Mouse (Mus musculus) urinary bladder, postnatal 14 days (tissue): ENCODE results near the gene Lelp1.
A peak's percentile ranks its signal among the peaks of the same experiment; 100 is the strongest.

ENCODE experiments used
- DNase-seq: peaks from one replicate; pipeline ENCODE4 v3.0.0; 2021; ENCODE audit warnings: low spot score

Gene Lelp1

DNA sequence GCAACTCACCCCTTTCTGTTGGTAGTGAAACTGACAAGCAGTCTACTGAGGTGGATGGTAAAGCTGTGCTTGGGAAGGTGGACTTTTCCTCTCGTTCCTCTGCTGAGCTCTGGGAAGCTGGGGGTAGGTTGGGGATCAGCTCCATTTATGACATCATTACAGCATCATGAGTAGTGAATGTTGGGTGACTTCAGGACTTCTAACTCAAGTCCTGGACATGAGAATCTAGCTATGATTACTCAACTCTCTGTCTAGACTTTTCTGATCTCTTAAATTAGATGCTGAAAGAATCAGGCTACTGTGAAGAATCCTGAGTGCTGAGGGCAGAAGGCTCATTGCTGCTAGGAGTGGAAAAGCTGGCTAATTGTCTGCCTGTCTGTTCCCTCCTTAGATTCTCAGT, at the start of gene Lelp1:
Gene Lelp1 (minus strand): TSS at position 101 of the 400 bp plus-strand sequence.
- DNase-seq, result no peak

DNA sequence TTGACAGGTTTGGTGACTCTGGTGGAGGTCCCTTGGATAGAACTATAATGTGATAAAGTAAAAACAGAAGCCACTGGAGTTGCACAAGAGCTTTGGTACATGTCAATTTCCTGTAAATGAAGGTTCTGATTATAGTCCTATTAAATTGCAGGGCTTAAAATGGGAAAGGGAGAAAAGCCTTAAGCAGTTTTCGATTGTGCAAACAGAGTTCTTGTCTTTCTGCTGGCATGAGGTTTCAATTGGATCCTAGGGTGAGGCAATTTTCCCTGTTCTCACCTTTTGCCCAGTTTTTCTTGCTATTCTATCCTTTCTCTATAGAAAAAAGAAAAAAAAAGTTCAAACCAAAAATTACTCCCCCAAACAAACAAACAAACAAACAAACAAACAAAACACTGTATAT, 34.3 kb upstream of the Lelp1 start:
- DNase-seq, result no peak

DNA sequence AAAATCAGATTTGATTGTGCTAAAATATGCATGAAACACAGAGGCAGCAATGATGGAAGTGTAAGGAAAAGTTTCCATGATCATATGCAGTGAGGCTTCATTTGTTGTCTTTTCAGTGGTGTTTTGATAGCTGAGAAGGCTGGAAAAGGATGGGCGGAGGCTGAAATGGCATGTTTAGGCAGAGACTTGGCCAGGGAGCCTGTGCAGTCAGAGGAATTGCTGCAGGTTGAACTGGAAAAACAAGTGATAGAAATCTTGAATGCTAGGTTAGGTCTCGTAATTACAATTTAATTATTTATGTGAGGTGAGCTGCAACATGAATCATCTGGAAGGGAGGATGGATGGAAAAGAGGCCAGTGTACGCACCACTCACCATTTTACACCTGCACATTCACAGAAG, 27.3 kb upstream of the Lelp1 start:
- DNase-seq, result peak; percentile 65

DNA sequence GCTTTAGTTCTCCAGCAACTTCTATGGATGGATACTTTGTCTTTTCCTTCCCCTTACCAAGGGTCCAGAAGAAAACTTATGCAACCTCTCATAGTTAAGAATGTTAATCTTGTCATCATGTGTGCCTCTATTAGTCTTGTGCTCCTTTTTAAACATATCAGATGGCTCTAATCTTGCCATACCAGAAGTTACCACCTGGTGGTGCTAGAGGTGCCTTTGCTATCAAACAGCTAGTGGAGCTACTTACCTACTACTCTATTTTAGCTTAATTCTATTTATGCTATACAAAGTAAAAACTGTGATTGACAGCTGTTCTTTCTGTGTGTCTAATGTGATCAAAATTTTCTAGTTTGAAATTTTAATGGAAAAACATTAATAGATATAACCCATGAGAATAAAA, 10.8 kb upstream of the Lelp1 start:
- peak; percentile 69 for DNase-seq

DNA sequence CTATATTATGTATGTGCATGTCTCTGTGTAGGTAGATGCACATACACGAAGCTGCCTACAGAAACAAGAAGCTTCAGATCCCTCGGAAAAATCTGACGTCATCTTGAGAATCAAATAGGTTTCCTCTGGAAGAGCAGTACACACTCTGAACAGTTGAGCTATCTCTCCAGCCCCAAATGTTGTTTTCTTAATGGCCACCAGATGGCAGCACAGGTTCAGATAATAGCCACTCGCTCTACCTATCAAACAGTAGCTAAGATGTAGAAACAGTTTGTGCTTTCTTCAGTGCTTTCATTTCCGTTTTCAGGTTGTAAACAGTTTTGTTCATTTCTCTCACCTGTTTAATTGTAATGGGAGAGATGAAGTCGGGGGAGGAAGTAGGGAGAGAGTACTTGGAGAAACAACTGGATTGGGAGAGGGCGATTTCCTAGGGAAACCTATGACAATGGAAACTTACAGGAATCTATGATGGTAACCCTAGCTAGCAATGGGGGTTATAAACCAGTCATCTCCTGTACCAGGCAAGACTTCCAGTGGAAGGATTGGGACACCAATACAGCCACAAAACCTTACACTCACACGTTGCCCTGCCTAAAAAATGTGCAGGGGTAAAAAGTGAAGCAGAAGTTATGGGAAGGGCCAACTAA, 8.2 kb upstream of the Lelp1 start:
- peak; percentile 45 for DNase-seq

DNA sequence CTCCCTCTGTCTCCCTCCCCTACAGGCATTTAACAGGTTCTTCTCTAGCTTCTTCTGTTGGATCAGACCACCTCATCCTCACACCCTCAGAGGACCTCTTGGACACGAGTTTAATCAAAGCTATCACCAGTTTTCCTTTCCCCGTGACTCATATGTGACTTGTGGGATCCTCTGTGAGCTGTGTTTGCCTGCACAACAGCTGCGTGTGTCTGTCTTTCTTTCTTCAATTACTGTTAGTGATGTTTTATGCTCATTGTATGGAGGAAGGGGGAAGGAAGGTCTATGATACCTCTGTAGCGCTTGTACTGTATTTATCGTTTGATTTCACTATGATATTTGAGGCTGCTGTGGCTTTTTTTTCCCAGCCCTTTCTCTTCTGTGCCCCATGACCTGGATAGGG, 5.4 kb upstream of the Lelp1 start:
- no peak for DNase-seq

DNA sequence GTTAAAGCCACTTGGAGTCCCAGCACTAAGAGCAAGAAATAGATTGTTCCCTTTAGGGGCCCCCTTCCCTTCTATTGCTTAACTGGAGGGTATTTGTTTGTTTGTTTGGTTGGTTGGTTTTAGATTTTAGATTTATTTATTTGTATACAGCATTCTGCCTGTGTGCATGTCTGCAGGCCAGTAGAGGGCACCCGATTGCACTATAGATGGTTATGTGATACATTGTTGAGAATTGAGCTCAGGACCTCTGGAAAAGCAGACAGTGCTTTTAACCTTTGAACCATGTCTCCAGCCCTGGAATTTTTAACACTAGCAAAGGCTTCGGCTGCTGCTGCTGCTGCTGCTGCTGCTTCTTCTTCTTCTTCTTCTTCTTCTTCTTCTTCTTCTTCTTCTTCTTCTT, 4.9 kb upstream of the Lelp1 start:
- no peak for DNase-seq

DNA sequence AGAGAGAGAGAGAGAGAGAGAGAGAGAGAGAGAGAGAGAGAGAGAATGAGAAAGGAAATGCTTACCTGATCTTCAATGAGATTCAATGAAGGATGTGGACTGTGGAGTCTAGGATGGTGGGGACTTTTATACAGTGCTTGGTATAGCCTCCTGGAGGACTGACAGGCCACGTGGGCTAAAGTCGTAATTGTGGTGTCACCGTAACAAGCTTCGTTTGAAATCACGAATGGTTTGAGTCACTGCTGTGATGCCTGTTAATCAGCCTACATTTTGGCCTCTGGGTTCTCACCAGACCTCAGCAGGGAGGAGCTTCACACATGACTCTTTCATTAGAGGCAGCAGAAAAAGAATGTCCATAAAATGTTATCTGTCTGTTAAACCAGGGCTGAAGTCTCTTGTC, 18.7 kb downstream of the Lelp1 start, which contains the start of gene Prr9:
Gene Prr9 (minus strand): TSS at position 101 of the 400 bp plus-strand sequence.
- DNase-seq, result no peak

DNA sequence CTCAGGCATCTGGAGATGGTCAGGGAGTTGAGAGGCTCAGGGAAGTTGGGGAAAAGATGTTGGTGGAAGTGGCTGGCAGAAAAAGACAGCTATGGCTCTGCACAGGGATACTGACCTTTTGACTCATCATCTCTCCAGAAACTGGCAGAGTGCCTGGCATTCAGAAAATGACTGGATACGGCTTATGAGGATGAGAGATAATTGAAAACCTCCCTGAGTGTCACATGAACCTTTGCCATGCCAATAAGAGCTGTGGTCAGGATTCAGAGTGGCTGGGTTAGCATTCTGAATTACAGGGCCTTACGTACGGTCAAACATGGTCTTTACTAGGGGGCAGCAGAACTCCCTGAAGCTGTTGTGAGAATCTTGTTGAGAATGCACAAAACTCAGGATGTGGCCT, 21.6 kb downstream of the Lelp1 start:
- no peak for DNase-seq

DNA sequence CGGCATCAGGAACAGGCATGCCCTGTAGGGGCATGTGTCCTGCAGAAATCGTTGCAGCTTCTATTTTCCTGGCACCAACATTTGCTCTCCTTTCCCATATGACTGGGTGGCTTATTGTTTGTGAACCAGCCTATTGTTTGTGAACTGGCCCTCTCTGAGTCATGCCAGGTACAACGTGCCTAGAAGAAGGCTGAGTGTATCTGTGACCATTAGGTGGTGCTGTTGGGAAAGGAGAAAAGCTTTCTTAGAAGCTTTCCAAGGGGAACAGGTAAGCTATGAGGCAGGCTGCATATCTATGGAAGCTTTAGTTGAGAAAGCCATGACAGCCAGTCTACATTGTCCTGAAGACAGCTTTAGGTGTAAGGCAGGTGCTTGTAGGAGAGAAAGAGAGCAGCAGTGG, 24.6 kb downstream of the Lelp1 start:
- peak; percentile 52 for DNase-seq

DNA sequence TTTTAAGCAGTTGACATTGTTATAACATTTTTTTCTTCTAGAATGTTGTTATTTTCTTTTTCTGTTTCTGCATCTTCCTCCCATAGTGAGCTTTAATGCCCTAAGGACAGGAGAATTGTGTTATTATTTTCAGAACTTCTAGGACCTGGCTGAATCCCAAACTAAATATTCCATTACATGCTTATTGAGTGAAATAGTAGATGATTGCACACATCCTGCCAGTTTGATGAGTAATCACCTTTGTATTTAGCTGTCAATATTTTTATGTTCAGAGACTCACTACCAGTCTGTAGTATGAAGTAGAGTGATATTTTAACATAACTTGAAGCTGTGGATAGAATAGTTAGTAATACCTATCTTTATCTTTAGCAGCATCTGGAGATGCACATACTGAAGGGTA, 31.0 kb downstream of the Lelp1 start:
- no peak for DNase-seq

DNA sequence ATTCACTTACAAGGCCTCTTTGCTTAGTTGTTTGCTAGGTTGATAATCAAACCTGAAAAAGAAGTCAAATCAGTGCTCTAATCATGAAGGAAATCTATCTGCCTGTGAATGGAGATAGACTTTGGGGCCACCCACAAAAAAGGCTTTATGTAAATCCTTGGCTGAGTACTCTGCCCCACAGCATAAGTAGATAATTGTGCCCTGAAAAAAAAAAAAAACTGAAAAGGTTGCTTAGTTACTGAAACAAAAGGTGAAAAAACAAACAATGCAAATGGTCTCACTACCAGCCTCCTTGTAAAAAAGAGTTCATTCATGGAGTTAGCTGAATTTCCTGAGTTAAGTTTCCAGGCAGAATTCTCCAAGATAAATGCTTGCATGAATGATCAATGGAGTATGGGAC, 31.8 kb downstream of the Lelp1 start:
- no peak for DNase-seq

DNA sequence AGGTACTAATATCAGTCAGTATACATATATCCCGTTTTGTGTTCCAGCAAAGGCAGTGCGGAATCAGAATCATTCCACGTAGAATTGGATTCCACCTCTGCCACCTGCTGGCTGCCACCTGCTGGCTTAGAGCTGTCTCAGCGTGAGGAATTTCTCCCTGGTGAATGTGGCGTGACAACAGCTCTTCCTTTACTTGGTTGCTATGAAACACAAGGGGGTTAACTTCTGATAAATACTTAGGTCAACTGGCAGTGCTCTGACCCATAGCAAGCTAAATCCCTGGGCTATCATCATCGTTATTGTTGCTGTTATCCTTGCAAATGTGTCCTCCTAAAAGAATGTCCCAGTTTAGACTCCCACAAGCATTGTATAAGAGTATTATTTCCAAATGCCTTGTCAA, 36.0 kb downstream of the Lelp1 start:
- DNase-seq, result peak; percentile 43
